Mouse (Mus musculus): ENCODE data around the gene Akain1. TPM values are rescaled to one million over a fixed set of nuclear protein-coding genes. Genes with fewer than 3 reads are reported as not detected.
A peak's percentile ranks its signal among the peaks of the same experiment; 100 is the strongest.

The Akain1 gene
- total RNA-seq (2015; ENCODE audit: low replicate concordance) (not detected in 2 replicates), total RNA-seq (2017; ENCODE audit: low replicate concordance) (not detected in 2 replicates)

DNA sequence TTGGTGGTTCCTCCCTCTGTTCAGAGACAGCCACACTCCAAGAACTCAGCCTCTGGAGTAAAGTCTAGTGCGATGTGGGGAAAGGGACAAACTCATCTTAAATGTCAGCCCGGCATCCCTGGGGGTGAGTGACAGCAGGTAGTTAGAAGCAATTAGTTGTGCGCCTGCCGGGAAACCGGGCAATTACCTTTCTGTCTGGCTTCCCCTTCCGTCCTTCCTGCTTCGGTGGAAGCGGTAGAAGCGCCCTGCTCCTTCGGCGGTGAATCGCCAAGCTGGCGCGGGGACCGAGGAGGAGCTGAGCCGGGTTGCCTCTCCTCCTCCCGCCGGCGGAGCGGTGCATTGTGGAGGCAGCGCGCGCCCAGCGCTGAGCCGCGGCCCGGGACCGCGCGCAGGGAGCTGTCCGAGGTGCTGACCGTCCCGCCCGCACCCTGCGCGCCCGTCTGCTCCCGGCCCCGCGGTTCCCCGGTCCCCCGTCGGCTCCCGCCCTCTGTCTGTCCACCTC, at the start of gene Akain1:
Gene Akain1, plus strand, starts transcription at position 337 of the 502 bp plus-strand sequence.
- peak; percentile 57 for ATAC-seq (replicated peaks; ENCODE audit: low FRiP score, poor library complexity, severe bottlenecking)

GRCm38 (mm10) chr17:69396147-69397033, 42.7 kb upstream of the Akain1 start:
- peak; percentile 86 for ATAC-seq (replicated peaks; ENCODE audit: low FRiP score, poor library complexity, severe bottlenecking)

- 0 out of 2 replicates have a peak, but pooled peaks have one; percentile 20 for ATAC-seq (replicated peaks; ENCODE audit: low FRiP score, poor library complexity, severe bottlenecking)
Observed at GRCm38 (mm10) chr17:69397163-69397562, 42.0 kb upstream of the Akain1 start.

GRCm38 (mm10) chr17:69398092-69398491, 41.0 kb upstream of the Akain1 start:
- no peak for ATAC-seq (replicated peaks; ENCODE audit: low FRiP score, poor library complexity, severe bottlenecking)

DNA sequence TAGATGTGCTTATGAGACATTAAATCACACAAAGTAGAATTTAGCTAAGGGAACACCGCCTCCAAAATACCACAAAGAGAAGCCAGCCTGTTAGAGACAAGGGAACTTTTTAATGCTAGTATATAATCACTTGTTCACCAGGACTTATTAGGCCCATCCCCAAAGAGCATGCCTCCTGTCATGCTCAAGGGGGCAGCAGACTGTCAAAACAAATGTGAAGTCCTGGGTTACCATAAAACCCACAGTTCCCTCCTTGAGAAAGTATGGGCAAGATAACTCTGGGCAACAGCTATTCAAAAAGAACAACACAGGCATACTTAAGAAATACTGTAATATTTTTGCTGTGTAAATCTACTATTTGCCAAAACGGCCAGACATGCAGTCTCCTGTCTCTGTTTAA, 38.0 kb upstream of the Akain1 start:
- no peak for ATAC-seq (replicated peaks; ENCODE audit: low FRiP score, poor library complexity, severe bottlenecking)

DNA sequence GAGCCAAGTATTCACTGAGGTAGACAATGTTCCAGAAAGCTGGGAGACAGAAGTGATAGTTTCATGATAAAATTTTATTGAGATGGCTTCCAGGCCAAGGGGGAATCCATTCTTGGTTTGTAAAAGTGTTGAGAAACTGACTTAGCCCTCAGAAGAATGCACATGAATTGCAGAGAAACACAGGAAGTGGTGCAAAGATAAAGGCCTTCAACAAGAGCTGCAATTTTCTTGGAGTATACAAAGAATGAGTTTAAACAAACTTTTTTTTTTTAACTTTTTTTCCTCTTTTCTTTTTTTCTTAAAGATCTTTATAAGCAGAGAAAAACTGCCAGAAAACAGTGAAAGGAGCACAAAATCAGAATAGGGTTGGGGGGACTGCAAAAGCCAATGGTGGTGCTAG, 23.0 kb upstream of the Akain1 start:
- no peak for ATAC-seq (replicated peaks; ENCODE audit: low FRiP score, poor library complexity, severe bottlenecking)

DNA sequence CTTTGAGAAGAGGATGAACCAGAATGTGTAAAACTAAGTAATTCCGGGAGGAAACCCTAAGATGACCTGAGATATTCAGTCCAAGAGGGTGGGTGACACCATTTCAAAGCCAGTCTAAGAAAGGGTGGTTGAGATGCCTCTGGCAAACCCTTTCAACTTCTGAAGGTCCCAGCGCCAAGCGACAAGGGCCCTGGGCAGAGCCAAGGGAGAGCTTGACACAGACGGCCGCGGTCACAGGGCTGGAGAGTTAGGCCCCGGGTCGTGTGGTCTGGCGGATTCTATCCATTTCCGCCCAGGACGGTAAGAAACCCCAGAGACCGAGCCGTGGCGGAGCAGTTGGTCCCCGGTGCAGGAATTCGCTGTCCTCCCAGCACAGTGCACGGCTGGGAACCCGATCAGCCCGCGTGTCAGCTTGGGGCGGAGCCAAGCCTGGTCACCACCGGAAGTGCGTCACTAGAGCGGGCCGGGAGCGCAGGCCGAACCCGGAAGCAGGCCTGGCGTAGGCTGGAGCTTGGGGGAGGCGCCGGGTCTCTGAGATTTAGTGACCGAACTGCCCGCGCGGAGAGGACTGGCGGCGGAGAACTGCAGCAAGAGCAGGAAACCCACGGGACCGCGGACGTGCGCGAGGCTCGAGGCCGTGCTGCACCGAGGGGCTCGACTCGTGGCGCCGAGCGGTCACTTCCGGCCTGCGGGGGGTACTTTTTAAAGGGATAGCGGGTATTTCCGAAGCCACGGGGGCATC, 22.0 kb upstream of the Akain1 start:
- peak; percentile 99 for ATAC-seq (replicated peaks; ENCODE audit: low FRiP score, poor library complexity, severe bottlenecking)

DNA sequence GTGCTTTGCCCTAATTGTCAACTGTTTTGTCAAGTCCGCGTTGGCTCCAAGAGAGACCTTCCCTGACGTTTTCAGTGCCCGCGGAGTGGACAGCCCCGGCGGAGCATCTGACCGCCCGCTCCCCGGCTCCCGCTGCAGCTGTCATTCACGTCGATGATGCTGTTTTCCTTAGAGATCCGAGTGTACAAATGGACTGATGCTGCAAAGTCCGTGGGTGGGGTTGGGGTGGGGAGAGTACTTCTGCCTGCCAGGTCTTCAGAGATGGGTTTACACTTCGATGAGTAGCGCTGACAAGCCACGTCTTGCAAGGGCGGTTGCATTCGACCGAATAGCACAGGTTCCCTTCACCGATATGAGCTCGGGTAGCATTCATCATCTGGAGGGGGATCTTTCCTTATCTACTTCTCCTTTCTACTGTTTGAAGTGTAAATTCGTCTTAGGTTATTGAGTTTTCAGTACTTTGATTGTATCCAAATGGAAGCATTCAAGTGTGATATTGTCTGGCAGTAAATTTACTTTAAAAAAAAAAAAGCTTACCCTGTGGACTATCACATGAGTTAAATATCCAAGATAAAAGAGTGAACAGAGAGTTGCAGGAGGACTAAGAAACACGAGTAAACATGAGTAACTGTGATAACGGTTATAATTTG, 21.3 kb upstream of the Akain1 start:
- peak; percentile 32; the same call in 1 of the 2 replicates for ATAC-seq (replicated peaks; ENCODE audit: low FRiP score, poor library complexity, severe bottlenecking)

DNA sequence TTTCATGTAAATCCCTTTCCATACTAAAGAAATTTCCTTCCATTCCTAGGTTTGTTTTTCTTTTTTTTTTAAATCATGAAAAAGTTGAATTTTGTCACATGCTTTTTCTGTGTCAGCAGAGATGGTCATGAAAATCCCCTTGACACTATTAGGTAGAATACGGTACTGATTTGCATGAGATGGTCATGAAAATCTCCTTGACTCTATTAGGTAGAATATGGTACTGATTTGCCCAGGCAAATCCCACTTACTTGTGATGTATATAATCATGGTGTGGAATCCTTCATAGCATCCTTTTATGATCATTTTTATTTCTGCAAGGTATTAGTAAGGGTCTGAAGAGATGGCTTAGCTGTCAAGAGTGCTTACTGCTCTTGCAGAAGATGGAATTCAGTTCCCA, 17.5 kb upstream of the Akain1 start:
- ATAC-seq (replicated peaks; ENCODE audit: low FRiP score, poor library complexity, severe bottlenecking), result no peak

DNA sequence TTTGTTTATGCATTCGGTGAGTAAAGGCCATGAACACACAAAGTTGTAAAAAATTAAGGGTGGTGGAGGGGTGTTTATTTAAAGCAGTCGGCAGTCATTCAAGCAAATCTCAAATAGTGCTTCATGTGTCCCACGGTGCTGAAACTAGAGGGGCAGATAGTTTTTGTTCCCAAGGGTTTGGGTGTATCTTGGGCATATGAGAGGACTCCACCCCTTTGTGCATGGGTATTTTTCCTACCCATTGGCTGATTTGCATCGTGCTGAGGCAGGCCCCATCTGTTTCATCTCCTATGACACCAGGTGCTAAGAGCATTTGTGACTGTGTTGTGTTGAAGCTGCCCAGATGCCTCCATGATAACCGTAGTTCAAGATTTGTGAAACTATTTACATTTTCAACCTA, 1.3 kb upstream of the Akain1 start:
- no peak for ATAC-seq (replicated peaks; ENCODE audit: low FRiP score, poor library complexity, severe bottlenecking)

GRCm38 (mm10) chr17:69438486-69438885, 640 bp upstream of the Akain1 start:
- no peak for ATAC-seq (replicated peaks; ENCODE audit: low FRiP score, poor library complexity, severe bottlenecking)

GRCm38 (mm10) chr17:69439571-69440480, 700 bp downstream of the Akain1 start:
- ATAC-seq (replicated peaks; ENCODE audit: low FRiP score, poor library complexity, severe bottlenecking), result no peak

DNA sequence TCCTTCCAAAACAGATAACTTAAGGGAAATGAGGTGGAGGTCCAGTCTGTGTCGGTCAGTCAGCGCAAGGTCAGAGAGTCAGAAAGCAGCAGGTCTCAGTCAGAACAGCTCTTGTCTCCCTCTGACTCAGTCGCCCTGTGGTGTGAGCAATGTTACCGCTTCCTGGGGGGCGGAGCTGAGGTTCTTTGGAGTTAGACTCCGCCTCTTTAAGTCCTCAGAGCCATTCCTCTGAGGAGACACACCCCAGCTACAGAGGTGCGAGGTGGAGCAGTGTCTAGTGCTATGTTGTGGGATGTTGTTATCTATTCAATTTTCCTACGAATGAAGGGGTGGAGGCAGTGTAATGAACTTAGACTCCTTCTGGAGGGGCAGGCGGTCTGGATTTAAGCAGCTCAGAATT, 1.9 kb downstream of the Akain1 start:
- no peak for ATAC-seq (replicated peaks; ENCODE audit: low FRiP score, poor library complexity, severe bottlenecking)

- ATAC-seq (replicated peaks; ENCODE audit: low FRiP score, poor library complexity, severe bottlenecking), result no peak
Observed at GRCm38 (mm10) chr17:69448679-69449078, 9.6 kb downstream of the Akain1 start.

DNA sequence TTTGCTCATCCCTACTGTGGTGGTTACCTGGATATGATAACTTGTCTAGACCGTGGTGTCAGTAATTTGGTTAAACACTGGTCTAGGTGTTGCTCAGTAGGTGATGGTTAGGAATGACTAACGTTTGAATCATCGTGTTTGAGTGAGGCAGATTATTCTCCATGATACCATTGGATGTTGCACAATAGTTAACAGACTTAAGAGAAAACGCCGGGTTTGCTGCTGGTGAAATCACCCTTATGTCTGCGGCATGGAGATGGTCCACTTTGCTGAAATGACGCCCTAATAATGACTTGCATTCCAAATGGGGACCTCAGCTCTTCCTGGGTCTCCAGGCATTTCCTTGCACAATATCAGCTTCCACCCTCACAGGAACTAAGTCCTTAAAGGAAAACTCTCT, 22.6 kb downstream of the Akain1 start:
- ATAC-seq (replicated peaks; ENCODE audit: low FRiP score, poor library complexity, severe bottlenecking), result no peak

GRCm38 (mm10) chr17:69463037-69463436, 23.9 kb downstream of the Akain1 start:
- no peak for ATAC-seq (replicated peaks; ENCODE audit: low FRiP score, poor library complexity, severe bottlenecking)

DNA sequence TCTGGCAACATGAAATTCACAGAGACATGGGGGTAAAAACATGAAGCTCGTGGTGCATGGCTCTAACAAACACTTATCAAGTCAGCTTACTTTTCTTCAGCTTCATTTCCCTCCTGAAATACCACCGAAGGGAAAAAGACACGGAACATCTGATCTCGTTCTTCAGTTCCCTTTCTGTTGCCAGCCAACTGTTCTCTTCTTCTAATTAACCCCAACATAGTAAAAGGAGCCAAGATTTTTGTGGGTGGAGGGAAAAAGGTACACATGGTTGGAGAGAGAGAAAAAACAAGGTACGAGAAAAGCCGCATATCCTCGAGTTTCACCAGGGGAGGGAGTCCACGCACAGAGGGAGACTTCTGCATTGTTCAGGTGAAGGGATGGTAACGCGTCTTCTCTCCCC, 32.0 kb downstream of the Akain1 start:
- ATAC-seq (replicated peaks; ENCODE audit: low FRiP score, poor library complexity, severe bottlenecking), result no peak

- no peak for ATAC-seq (replicated peaks; ENCODE audit: low FRiP score, poor library complexity, severe bottlenecking)
Observed at GRCm38 (mm10) chr17:69472401-69472800, 33.3 kb downstream of the Akain1 start.

- no peak for ATAC-seq (replicated peaks; ENCODE audit: low FRiP score, poor library complexity, severe bottlenecking)
Observed at GRCm38 (mm10) chr17:69474084-69474483, 35.0 kb downstream of the Akain1 start.

Measured in erythroid progenitor cell, adult 5-6 weeks (primary cell).